Mouse (Mus musculus) MEL (cell line): ENCODE results near the gene Pde11a. TPM values are rescaled to one million over a fixed set of nuclear protein-coding genes. Genes with fewer than 3 reads are reported as not detected.

ENCODE experiments used
- DNase-seq: peaks from one replicate; pipeline ENCODE4 v3.0.0; 2011; ENCODE audit warnings: low read depth, low spot score
- H3K27ac ChIP-seq: 2 replicates; pipeline ENCODE4 v1.5.1; 2012; ENCODE audit warnings: low read depth, mild to moderate bottlenecking, control low read depth, low read length, moderate library complexity; ENCODE audit not compliant: control insufficient read depth
- H3K27me3 ChIP-seq, 2 experiments: fragments of 150-350 bp in 1 of 2; sonication (generic) in 1 of 2; 2 replicates each; pipeline ENCODE4 v1.6.1; 2012; ENCODE audit warnings: low read length in 2 of 2, mild to moderate bottlenecking in 2 of 2, improper control_type of control experiment in 1 of 2, moderate library complexity in 1 of 2; ENCODE audit not compliant: insufficient read depth in 2 of 2, control insufficient read depth in 1 of 2
- H3K36me3 ChIP-seq, 2 experiments: 2 replicates each; pipeline ENCODE4 v1.6.1; 2012 to 2014; ENCODE audit warnings: low read length in 2 of 2, improper control_type of control experiment in 1 of 2, inconsistent platforms in 1 of 2, mild to moderate bottlenecking in 1 of 2; ENCODE audit not compliant: insufficient read depth in 2 of 2, control insufficient read depth in 1 of 2
- H3K4me1 ChIP-seq, 2 experiments: fragments of 150-350 bp in 1 of 2; sonication (generic) in 1 of 2; 2 replicates each; pipeline ENCODE4 v1.6.1; 2012; ENCODE audit warnings: low read length in 2 of 2, improper control_type of control experiment in 1 of 2, mild to moderate bottlenecking in 1 of 2; ENCODE audit not compliant: insufficient read depth in 2 of 2, control insufficient read depth in 1 of 2
- H3K4me3 ChIP-seq, 2 experiments: fragments of 150-350 bp in 1 of 2; sonication (generic) in 1 of 2; 2 replicates each; pipeline ENCODE4 v1.5.1; 2012; ENCODE audit warnings: low read depth in 2 of 2, low read length in 2 of 2, mild to moderate bottlenecking in 2 of 2, moderate library complexity in 2 of 2, control low read depth in 1 of 2, improper control_type of control experiment in 1 of 2; ENCODE audit not compliant: control insufficient read depth in 1 of 2, insufficient read depth in 1 of 2
- H3K79me2 ChIP-seq: 2 replicates; pipeline ENCODE4 v1.6.1; 2012; ENCODE audit warnings: mild to moderate bottlenecking, low read length, moderate library complexity; ENCODE audit not compliant: control insufficient read depth, poor library complexity, insufficient read depth
- H3K9ac ChIP-seq: 2 replicates; pipeline ENCODE4 v1.6.1; 2012; ENCODE audit warnings: low read depth, mild to moderate bottlenecking, control low read depth, low read length, moderate library complexity; ENCODE audit not compliant: control insufficient read depth, poor library complexity, severe bottlenecking
- H3K9me3 ChIP-seq: fragments of 150-350 bp; sonication (generic); replicated peaks from 2 replicates; pipeline ENCODE4 v1.6.1; 2012; ENCODE audit warnings: mild to moderate bottlenecking, low read length, improper control_type of control experiment, moderate library complexity; ENCODE audit not compliant: insufficient read depth
- GABPA ChIP-seq: IDR thresholded peaks from 2 replicates; pipeline ENCODE4 v1.6.1; 2012; ENCODE audit warnings: low read depth, mild to moderate bottlenecking, inconsistent platforms, low read length, improper control_type of control experiment, moderate library complexity
- KAT2A ChIP-seq: conservative IDR thresholded peaks from 2 replicates; pipeline ENCODE4 v1.6.1; 2012; ENCODE audit warnings: low read depth, low read length, improper control_type of control experiment, inconsistent platforms
- MAFK ChIP-seq: IDR thresholded peaks from 2 replicates; pipeline ENCODE4 v1.6.1; 2011; ENCODE audit warnings: low read depth, mild to moderate bottlenecking, low read length, improper control_type of control experiment, borderline replicate concordance
- MAZ ChIP-seq: IDR thresholded peaks from 2 replicates; pipeline ENCODE4 v1.6.1; 2012; ENCODE audit warnings: low read depth, mild to moderate bottlenecking, inconsistent platforms, low read length, improper control_type of control experiment
- MYC ChIP-seq: IDR thresholded peaks from 2 replicates; pipeline ENCODE4 v1.6.1; 2011; ENCODE audit warnings: low read depth, mild to moderate bottlenecking, low read length, improper control_type of control experiment, moderate library complexity
- NELFE ChIP-seq: IDR thresholded peaks from 2 replicates; pipeline ENCODE4 v1.6.1; 2011; ENCODE audit warnings: low read depth, low read length, improper control_type of control experiment
- RCOR1 ChIP-seq: IDR thresholded peaks from 2 replicates; pipeline ENCODE4 v1.6.1; 2012; ENCODE audit warnings: low read depth, mild to moderate bottlenecking, inconsistent platforms, low read length, improper control_type of control experiment
- USF1 ChIP-seq: IDR thresholded peaks from 2 replicates; pipeline ENCODE4 v1.6.1; 2014; ENCODE audit warnings: low read depth, mild to moderate bottlenecking, inconsistent platforms, low read length, improper control_type of control experiment, moderate library complexity
- ZNF384 ChIP-seq: IDR thresholded peaks from 2 replicates; pipeline ENCODE4 v1.6.1; 2012; ENCODE audit warnings: low read depth, mild to moderate bottlenecking, inconsistent platforms, low read length, improper control_type of control experiment
- polyA plus RNA-seq, 2 experiments: library from polyadenylated mRNA; stranded (reverse) in 1 of 2; unstranded in 1 of 2; fragments of >175 nt in 1 of 2; fragments of >200 nt in 1 of 2; gene quantifications; 2 replicates each; pipeline versions ENCODE4 v1.2.1 to v1.2.4; 2012; ENCODE audit warnings: low replicate concordance in 2 of 2, low read depth in 1 of 2; ENCODE audit not compliant: insufficient read length in 2 of 2, insufficient read depth in 1 of 2, missing spikeins in 1 of 2
- total RNA-seq: library from RNA; depleted of rRNA; stranded (reverse); fragments of 300-350 nt; gene quantifications from 2 replicates; pipeline ENCODE4 v1.2.3, GENCODE M21; 2012

Gene Pde11a
- total and polyA plus RNA-seq, 3 experiments: not detected

DNA sequence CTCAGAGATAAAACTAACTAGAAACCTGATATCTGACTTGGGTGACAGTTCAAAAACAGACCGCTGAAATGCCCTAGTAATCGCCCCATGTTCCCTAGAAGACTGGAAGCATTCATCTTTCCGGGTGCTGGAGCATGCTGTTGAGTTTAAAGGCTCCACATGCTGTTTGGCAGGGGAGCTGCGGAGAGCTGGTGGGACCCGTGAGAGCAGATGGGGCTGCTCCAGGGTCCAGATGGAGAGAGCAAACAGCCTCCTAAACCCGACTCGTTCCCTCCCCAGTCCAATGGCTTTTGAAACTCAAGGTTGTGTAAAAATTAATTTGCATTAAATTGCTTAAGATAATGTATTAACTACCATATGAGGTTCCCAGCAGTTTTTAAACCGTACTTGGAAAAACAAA is 339.9 kb downstream of the Pde11a start:
- Histone ChIP-seq H3K36me3 (no peaks in the 10 kb centered on the region), H3K9ac (no peak overlapping the region), H3K27ac (no peak overlapping the region), H3K4me3 (no peak overlapping the region), H3K9me3 (no peaks in the 10 kb centered on the region), H3K79me2 (no peaks in the 10 kb centered on the region), H3K27me3 (peaks cover 0 to 1% of the 10 kb centered on the region in 2 experiments; a peak in 2 of 4 replicates), H3K4me1 (no peaks in the 10 kb centered on the region)
- no peak for DNase-seq
- TF ChIP-seq MAFK: no peak
- no peak for TF ChIP-seq ZNF384
- TF ChIP-seq NELFE: no peak
- TF ChIP-seq MAZ: no peak
- no peak for TF ChIP-seq KAT2A

DNA sequence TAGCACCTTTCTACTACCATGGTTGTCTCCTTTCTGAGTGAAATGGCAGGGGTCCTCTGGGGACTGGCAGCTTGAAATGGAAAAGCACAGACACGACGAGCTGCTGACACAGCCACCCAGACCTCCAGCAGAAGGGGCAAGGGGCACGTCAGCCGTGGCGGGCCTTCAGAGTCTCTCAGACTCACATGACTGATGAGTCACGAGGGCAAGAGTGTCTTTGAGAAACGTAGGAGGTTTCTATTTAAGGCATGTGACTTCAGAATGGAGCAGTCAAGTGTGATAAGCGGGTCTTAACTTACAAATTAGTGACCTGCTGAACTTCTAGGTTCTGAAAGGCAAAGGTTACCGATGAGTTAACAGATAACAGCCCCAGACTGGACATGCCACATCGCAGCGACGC is 340.8 kb downstream of the Pde11a start:
- no peaks in the 10 kb centered on the region for H3K36me3 ChIP-seq
- H3K4me1 ChIP-seq: no peaks in the 10 kb centered on the region
- peak; percentile 33; the same call in 1 of the 2 replicates for TF ChIP-seq USF1
- no peak for TF ChIP-seq KAT2A

DNA sequence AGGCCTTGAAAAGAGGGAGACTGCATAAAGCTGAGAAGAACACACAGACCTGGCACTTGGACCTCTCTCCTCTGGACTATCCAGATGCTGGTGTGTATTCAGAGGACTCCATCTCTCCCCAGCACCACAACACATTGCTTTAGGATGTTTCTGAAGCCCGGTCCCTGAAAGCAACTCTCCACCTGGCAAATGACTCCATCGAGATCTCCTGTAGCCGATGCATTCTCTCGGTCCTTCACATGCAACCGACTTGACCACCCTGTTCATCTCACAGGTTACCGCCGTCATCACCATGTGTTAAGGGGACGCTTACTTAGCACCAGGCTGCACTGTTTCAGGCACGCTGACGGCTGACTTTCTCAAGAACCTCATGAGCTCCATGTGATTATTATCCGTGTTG is 343.7 kb downstream of the Pde11a start:
- TF ChIP-seq KAT2A (no peak), RCOR1 (no peak), ZNF384 (no peak), NELFE (no peak), GABPA (no peak), MYC (no peak)
- no peaks in the 10 kb centered on the region for H3K36me3 ChIP-seq

More for the DNA sequence above, 340.8 kb downstream of the Pde11a start:
- DNase-seq: no peak
- Histone ChIP-seq H3K9me3 (no peaks in the 10 kb centered on the region), H3K27ac (no peak overlapping the region), H3K27me3 (peaks cover 0 to 1% of the 10 kb centered on the region in 2 experiments; a peak in 2 of 4 replicates), H3K4me3 (no peak overlapping the region), H3K9ac (no peak overlapping the region), H3K79me2 (no peaks in the 10 kb centered on the region)

More for the DNA sequence above, 343.7 kb downstream of the Pde11a start:
- Histone ChIP-seq H3K27ac (no peak overlapping the region), H3K27me3 (peaks cover 0 to 1% of the 10 kb centered on the region in 2 experiments; a peak in 2 of 4 replicates), H3K9me3 (no peaks in the 10 kb centered on the region), H3K79me2 (no peaks in the 10 kb centered on the region), H3K9ac (no peak overlapping the region), H3K4me1 (no peaks in the 10 kb centered on the region), H3K4me3 (no peak overlapping the region)
- no peak for DNase-seq
